Mouse (Mus musculus): Measurements from ENCODE around the gene Tymp. TPM values are rescaled to one million over a fixed set of nuclear protein-coding genes. Genes with fewer than 3 reads are reported as not detected.

Gene Tymp
- polyA plus RNA-seq, 1 experiment from 2014 or later = 2.2 TPM

DNA sequence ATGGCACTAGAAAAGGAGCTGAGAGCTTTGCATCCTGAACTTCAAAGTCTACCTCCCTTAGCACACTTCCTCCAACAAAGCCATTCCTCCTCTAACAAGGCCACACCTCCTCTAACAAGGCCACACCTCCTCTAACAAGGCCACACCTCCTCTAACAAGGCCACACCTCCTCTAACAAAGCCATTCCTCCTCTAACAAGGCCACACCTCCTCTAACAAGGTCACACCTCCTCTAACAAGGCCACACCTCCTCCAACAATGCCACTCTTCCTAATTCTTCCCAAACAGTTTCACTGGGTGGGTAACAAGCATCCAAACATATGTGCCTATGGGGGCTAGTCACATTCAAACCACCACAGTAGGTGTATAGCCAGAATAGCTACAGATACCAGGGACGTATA, 25.6 kb upstream of the Tymp start:
- no peaks in the 10 kb centered on the region for H3K27me3 ChIP-seq (ENCODE audit: control insufficient read depth, insufficient read depth, low read length)
- H3K27ac ChIP-seq (replicated peaks; ENCODE audit: low read depth, low read length) = no peak overlapping the region
- ATAC-seq (ENCODE audit: insufficient number of reproducible peaks, low FRiP score, low TSS enrichment, low read depth) = no peak
- H3K36me3 ChIP-seq (ENCODE audit: control insufficient read depth, insufficient read depth, low read length) = no peaks in the 10 kb centered on the region
- no peak overlapping the region for H3K9ac ChIP-seq (ENCODE audit: low read length)
- DNase-seq (ENCODE audit: low spot score) = no peak
- H3K4me2 ChIP-seq (ENCODE audit: low read depth, severe bottlenecking) = no peak overlapping the region
- H3K9me3 ChIP-seq (ENCODE audit: control insufficient read depth, low read length) = no peaks in the 10 kb centered on the region
- no peak overlapping the region for H3K4me3 ChIP-seq (ENCODE audit: low read depth, low read length)
- H3K4me1 ChIP-seq (ENCODE audit: control insufficient read depth, insufficient read depth, low read length) = no peaks in the 10 kb centered on the region
- 80% methylated on average over 1 of the region's 1 CpGs for WGBS

DNA sequence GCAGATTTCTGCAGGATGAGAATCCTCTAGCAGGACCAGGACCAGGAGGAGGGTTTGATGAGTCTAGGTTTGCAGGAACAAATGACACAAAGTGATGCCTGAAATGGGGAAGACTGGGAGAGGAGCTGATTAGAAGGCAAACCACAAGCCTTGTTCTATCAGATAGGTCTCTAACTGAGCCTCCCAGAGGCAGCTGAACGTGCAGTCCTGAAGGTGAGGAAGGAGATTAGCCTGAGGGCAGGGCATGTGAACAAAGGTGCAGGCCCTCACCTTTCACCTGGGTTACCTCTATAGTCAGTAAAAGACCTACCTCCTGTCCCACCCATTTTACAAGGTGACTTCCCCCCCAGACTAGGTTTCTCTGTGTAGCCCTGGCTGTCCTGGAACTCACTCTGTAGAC, 22.9 kb upstream of the Tymp start:
- Histone ChIP-seq H3K4me2 (ENCODE audit: low read depth, severe bottlenecking) (no peak overlapping the region), H3K36me3 (ENCODE audit: control insufficient read depth, insufficient read depth, low read length) (no peaks in the 10 kb centered on the region), H3K4me3 (ENCODE audit: low read depth, low read length) (no peak overlapping the region), H3K9ac (ENCODE audit: low read length) (no peak overlapping the region), H3K27me3 (ENCODE audit: control insufficient read depth, insufficient read depth, low read length) (no peaks in the 10 kb centered on the region), H3K9me3 (ENCODE audit: control insufficient read depth, low read length) (no peaks in the 10 kb centered on the region), H3K27ac (replicated peaks; ENCODE audit: low read depth, low read length) (no peak overlapping the region), H3K4me1 (ENCODE audit: control insufficient read depth, insufficient read depth, low read length) (no peaks in the 10 kb centered on the region)
- 82% methylated on average over 1 of the region's 1 CpGs for WGBS
- DNase-seq (ENCODE audit: low spot score) (no peak), ATAC-seq (ENCODE audit: insufficient number of reproducible peaks, low FRiP score, low TSS enrichment, low read depth) (no peak)

DNA sequence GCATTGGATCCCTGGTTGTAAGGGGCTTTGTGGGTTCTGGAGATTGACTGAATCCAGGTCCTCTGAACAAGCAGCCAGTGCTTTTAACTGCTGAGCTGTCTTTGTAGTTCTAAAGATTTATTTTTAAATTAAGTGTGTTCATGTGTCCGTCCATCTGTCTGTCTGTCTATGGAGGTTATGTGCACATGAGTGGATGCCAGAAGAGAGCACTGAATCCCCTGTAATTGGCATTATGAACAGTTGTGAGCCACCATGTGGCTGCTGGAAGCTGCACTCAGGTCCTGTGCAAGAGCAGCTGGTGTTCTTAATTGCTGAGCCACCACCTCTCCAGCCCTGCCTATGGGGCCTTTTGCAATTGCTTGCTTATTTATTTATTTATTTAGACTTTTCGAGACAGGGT, 21.3 kb upstream of the Tymp start:
- no peak overlapping the region for H3K4me2 ChIP-seq (ENCODE audit: low read depth, severe bottlenecking)
- H3K9ac ChIP-seq (ENCODE audit: low read length) = no peak overlapping the region
- H3K36me3 ChIP-seq (ENCODE audit: control insufficient read depth, insufficient read depth, low read length) = no peaks in the 10 kb centered on the region
- no peaks in the 10 kb centered on the region for H3K9me3 ChIP-seq (ENCODE audit: control insufficient read depth, low read length)
- no peak for DNase-seq (ENCODE audit: low spot score)
- no peak overlapping the region for H3K27ac ChIP-seq (replicated peaks; ENCODE audit: low read depth, low read length)
- WGBS = 85% methylated on average over 2 of the region's 2 CpGs
- H3K4me1 ChIP-seq (ENCODE audit: control insufficient read depth, insufficient read depth, low read length) = no peaks in the 10 kb centered on the region
- H3K4me3 ChIP-seq (ENCODE audit: low read depth, low read length) = no peak overlapping the region
- H3K27me3 ChIP-seq (ENCODE audit: control insufficient read depth, insufficient read depth, low read length) = no peaks in the 10 kb centered on the region
- ATAC-seq (ENCODE audit: insufficient number of reproducible peaks, low FRiP score, low TSS enrichment, low read depth) = no peak

- DNase-seq (ENCODE audit: low spot score) (no peak), ATAC-seq (ENCODE audit: insufficient number of reproducible peaks, low FRiP score, low TSS enrichment, low read depth) (no peak)
- no peak overlapping the region for H3K27ac ChIP-seq (replicated peaks; ENCODE audit: low read depth, low read length)
- no peaks in the 10 kb centered on the region for H3K36me3 ChIP-seq (ENCODE audit: control insufficient read depth, insufficient read depth, low read length)
- WGBS = 87% methylated on average over 4 of the region's 4 CpGs
- H3K9ac ChIP-seq (ENCODE audit: low read length) = no peak overlapping the region
- no peaks in the 10 kb centered on the region for H3K9me3 ChIP-seq (ENCODE audit: control insufficient read depth, low read length)
- H3K27me3 ChIP-seq (ENCODE audit: control insufficient read depth, insufficient read depth, low read length) = no peaks in the 10 kb centered on the region
- H3K4me2 ChIP-seq (ENCODE audit: low read depth, severe bottlenecking) = no peak overlapping the region
- no peak overlapping the region for H3K4me3 ChIP-seq (ENCODE audit: low read depth, low read length)
- H3K4me1 ChIP-seq (ENCODE audit: control insufficient read depth, insufficient read depth, low read length) = no peaks in the 10 kb centered on the region
Measured at GRCm38 (mm10) chr15:89396883-89397282, 20.0 kb upstream of the Tymp start.

DNA sequence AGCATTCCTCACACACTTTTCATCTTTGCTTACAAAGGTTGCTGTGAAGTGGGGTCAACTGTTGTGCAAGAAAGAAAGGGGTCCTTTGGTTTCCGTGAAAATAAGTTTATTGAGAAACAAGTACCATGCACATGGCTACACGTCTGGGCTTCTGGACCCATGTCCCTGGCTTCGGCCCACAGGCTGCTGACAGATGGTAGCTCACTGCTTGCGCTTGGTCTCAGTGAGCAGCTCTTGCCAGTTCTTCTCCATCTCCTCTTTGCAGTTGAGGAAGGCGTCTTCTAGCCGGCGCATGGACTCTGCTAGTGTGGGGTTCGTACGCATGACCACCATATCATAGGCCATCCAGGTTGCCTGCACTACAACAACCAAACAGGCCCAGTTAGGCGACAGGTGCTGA, 13.2 kb upstream of the Tymp start:
- Histone ChIP-seq H3K4me3 (ENCODE audit: low read depth, low read length) (no peak overlapping the region), H3K9ac (ENCODE audit: low read length) (no peak overlapping the region), H3K27me3 (ENCODE audit: control insufficient read depth, insufficient read depth, low read length) (no peaks in the 10 kb centered on the region), H3K27ac (replicated peaks; ENCODE audit: low read depth, low read length) (no peak overlapping the region), H3K9me3 (ENCODE audit: control insufficient read depth, low read length) (no peaks in the 10 kb centered on the region), H3K36me3 (ENCODE audit: control insufficient read depth, insufficient read depth, low read length) (no peaks in the 10 kb centered on the region), H3K4me1 (ENCODE audit: control insufficient read depth, insufficient read depth, low read length) (no peaks in the 10 kb centered on the region), H3K4me2 (ENCODE audit: low read depth, severe bottlenecking) (no peak overlapping the region)
- 90% methylated on average over 10 of the region's 10 CpGs for WGBS
- DNase-seq (ENCODE audit: low spot score) = no peak
- no peak for ATAC-seq (ENCODE audit: insufficient number of reproducible peaks, low FRiP score, low TSS enrichment, low read depth)

DNA sequence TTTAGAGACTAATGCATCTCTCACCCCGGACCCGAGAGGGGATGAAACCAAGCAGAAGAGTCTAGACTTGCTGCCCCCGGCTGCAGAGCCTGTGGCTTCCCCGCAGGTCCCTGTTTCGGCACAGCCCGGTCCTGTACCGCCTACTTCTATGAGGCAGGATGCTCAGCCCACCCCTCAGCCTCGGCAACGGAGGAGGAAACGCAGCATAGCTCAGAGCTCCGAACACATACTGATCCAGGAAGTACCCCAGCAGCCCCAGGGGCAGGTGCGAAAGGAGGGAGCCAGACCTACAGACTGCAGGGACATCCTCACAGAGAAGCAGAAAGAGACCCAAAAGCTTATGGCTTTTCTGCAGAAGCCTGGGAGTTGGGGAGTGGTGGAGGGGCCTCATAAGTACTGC, 10.3 kb upstream of the Tymp start:
- H3K36me3 ChIP-seq (ENCODE audit: control insufficient read depth, insufficient read depth, low read length) = no peaks in the 10 kb centered on the region
- H3K4me2 ChIP-seq (ENCODE audit: low read depth, severe bottlenecking) = no peak overlapping the region
- ATAC-seq (ENCODE audit: insufficient number of reproducible peaks, low FRiP score, low TSS enrichment, low read depth) = no peak
- H3K4me1 ChIP-seq (ENCODE audit: control insufficient read depth, insufficient read depth, low read length) = no peaks in the 10 kb centered on the region
- DNase-seq (ENCODE audit: low spot score) = no peak
- H3K27ac ChIP-seq (replicated peaks; ENCODE audit: low read depth, low read length) = no peak overlapping the region
- no peak overlapping the region for H3K9ac ChIP-seq (ENCODE audit: low read length)
- H3K27me3 ChIP-seq (ENCODE audit: control insufficient read depth, insufficient read depth, low read length) = no peaks in the 10 kb centered on the region
- H3K9me3 ChIP-seq (ENCODE audit: control insufficient read depth, low read length) = no peaks in the 10 kb centered on the region
- WGBS = 47% methylated on average over 12 of the region's 12 CpGs
- H3K4me3 ChIP-seq (ENCODE audit: low read depth, low read length) = no peak overlapping the region

DNA sequence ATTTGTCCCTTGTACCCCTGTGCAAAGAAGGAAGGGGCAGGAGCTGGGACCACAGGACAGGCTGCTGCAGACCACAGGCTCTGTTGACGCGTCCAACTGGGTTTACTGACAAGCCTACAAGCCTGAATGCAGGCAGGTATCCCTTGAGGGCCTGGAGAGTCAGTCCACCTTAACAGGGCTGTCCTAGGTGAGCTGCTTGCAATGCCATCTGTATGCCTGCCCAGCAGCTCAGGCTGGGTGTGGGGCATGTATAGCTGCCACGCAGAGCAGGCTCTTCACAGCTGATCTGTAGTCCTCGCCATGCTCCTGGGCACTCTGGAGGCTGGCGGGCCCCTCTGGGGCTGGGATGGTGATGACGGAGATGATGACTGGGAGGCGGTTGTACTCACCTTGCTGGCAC, 7.8 kb upstream of the Tymp start, which contains the start of gene Klhdc7b:
TSS of gene Klhdc7b (plus strand) at position 301 of the 400 bp plus-strand sequence.
- H3K27me3 ChIP-seq (ENCODE audit: control insufficient read depth, insufficient read depth, low read length) = peaks cover 4% of the 10 kb centered on the region
- H3K4me3 ChIP-seq (ENCODE audit: low read depth, low read length) = no peak within 1 kb of the TSS
- H3K36me3 ChIP-seq (ENCODE audit: control insufficient read depth, insufficient read depth, low read length) = no peaks in the 10 kb centered on the region
- no peak within 1 kb of the TSS for H3K27ac ChIP-seq (replicated peaks; ENCODE audit: low read depth, low read length)
- ATAC-seq (ENCODE audit: insufficient number of reproducible peaks, low FRiP score, low TSS enrichment, low read depth) (no peak), DNase-seq (ENCODE audit: low spot score) (no peak)
- H3K4me1 ChIP-seq (ENCODE audit: control insufficient read depth, insufficient read depth, low read length) = no peaks in the 10 kb centered on the region
- H3K4me2 ChIP-seq (ENCODE audit: low read depth, severe bottlenecking) = no peak within 1 kb of the TSS
- no peaks in the 10 kb centered on the region for H3K9me3 ChIP-seq (ENCODE audit: control insufficient read depth, low read length)
- 87% methylated on average over 7 of the region's 7 CpGs for WGBS
- no peak within 1 kb of the TSS for H3K9ac ChIP-seq (ENCODE audit: low read length)

GRCm38 (mm10) chr15:89379429-89379828, 2.6 kb upstream of the Tymp start:
- H3K36me3 ChIP-seq (ENCODE audit: control insufficient read depth, insufficient read depth, low read length) = no peaks in the 10 kb centered on the region
- peak overlapping the region; percentile 63 for H3K4me2 ChIP-seq (ENCODE audit: low read depth, severe bottlenecking)
- peaks cover 41% of the 10 kb centered on the region for H3K27me3 ChIP-seq (ENCODE audit: control insufficient read depth, insufficient read depth, low read length)
- ATAC-seq (ENCODE audit: insufficient number of reproducible peaks, low FRiP score, low TSS enrichment, low read depth) (no peak), DNase-seq (ENCODE audit: low spot score) (no peak)
- peaks cover 6% of the 10 kb centered on the region for H3K4me1 ChIP-seq (ENCODE audit: control insufficient read depth, insufficient read depth, low read length)
- H3K9ac ChIP-seq (ENCODE audit: low read length) = peak overlapping the region; percentile 0; the same call in 1 of the 2 replicates
- WGBS = 10% methylated on average over 10 of the region's 10 CpGs
- H3K4me3 ChIP-seq (ENCODE audit: low read depth, low read length) = peak overlapping the region; percentile 34
- no peaks in the 10 kb centered on the region for H3K9me3 ChIP-seq (ENCODE audit: control insufficient read depth, low read length)
- H3K27ac ChIP-seq (replicated peaks; ENCODE audit: low read depth, low read length) = no peak overlapping the region

DNA sequence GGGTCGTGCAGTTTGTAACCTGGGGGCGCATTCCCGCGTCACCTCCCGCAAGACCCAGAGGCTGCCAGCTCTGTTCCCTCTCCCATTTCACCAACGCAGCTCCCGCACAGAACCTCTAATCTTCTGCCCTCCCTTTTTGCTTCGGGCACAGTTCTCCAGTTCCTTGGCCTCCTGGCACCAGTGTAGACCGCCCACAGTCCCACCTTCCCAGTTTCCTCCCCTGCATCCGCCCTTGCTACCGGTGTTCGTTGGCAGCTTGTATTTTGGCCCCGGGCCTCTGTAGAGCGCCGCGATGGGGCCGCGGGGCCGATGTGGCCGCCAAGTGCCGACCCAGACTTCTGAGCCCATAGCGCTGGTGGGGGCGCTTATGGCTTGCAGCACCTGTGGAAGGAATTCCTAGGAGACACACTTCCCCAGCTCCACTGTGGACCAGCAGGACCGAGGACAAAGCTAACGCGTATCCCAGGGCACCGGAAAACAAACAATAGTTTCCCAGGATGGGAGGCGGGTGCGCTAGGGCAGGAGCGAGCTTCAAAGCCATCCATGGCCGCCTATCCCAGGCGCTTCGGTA, 2.1 kb upstream of the Tymp start, which contains the start of gene Odf3b:
TSS of gene Odf3b (minus strand) at position 452 of the 571 bp plus-strand sequence.
- ATAC-seq (ENCODE audit: insufficient number of reproducible peaks, low FRiP score, low TSS enrichment, low read depth) (no peak; the same call in 1 of the 2 replicates), DNase-seq (ENCODE audit: low spot score) (peak; percentile 58)
- Histone ChIP-seq H3K27ac (replicated peaks; ENCODE audit: low read depth, low read length) (no peak within 1 kb of the TSS), H3K27me3 (ENCODE audit: control insufficient read depth, insufficient read depth, low read length) (peaks cover 41% of the 10 kb centered on the region), H3K4me1 (ENCODE audit: control insufficient read depth, insufficient read depth, low read length) (peaks cover 10% of the 10 kb centered on the region), H3K36me3 (ENCODE audit: control insufficient read depth, insufficient read depth, low read length) (no peaks in the 10 kb centered on the region), H3K4me3 (ENCODE audit: low read depth, low read length) (peak within 1 kb of the TSS; percentile 34), H3K4me2 (ENCODE audit: low read depth, severe bottlenecking) (peak within 1 kb of the TSS; percentile 63), H3K9ac (ENCODE audit: low read length) (peak within 1 kb of the TSS; percentile 5), H3K9me3 (ENCODE audit: control insufficient read depth, low read length) (no peaks in the 10 kb centered on the region)
- under 1% methylated on average over 31 of the region's 33 CpGs for WGBS
